Mouse (Mus musculus): Measurements from ENCODE around the gene Slc35f3.

GRCm38 (mm10) chr8:126395386-126395785 is 97.0 kb downstream of the Slc35f3 start:
- TF ChIP-seq POLR2A (IDR thresholded peaks at IDR 0.05; ENCODE audit: borderline replicate concordance, insufficient read depth, low read length) (no peak), CTCF (IDR thresholded peaks at IDR 0.05; ENCODE audit: borderline replicate concordance, insufficient read depth, low read depth, low read length) (no peak)

Measured in cerebellum, adult 2 months (tissue).